Mouse (Mus musculus) cerebellum, adult 2 months (tissue): ENCODE measurements around the gene Sec24b.

Source experiments
- CTCF ChIP-seq: fragments of 200-500 bp; IDR thresholded peaks from 2 replicates; pipeline ENCODE4 v1.5.1; 2011; ENCODE audit warnings: low read depth, mild to moderate bottlenecking, control low read depth, low read length, moderate library complexity, borderline replicate concordance; ENCODE audit not compliant: insufficient read depth
- POLR2A ChIP-seq: fragments of 200-500 bp; IDR thresholded peaks from 2 replicates; pipeline ENCODE4 v1.6.1; 2011; ENCODE audit warnings: low read length, control low read depth, borderline replicate concordance; ENCODE audit not compliant: insufficient read depth

GRCm38 (mm10) chr3:129981756-129982155, 79.6 kb downstream of the Sec24b start:
- no peak for TF ChIP-seq CTCF
- no peak for TF ChIP-seq POLR2A
